Mouse (Mus musculus) embryonic facial prominence, embryonic 11.5 days (tissue): ENCODE measurements at regions not wholly inside any gene's neighbourhood (a gene's known extent, or its start where the extent isn't known, plus 50 kb on each side); places are given as distances from the start of the nearest gene placed in this dataset.

Source experiments
- ATAC-seq: fragments of 200-750 bp; cut with Nextera tagmentation; replicated peaks from 2 replicates; pipeline ENCODE4 v1.8.0; 2017; ENCODE audit warnings: low read depth; ENCODE audit not compliant: insufficient number of reproducible peaks, low FRiP score, low TSS enrichment
- DNase-seq: peaks from one replicate; pipeline ENCODE4 v3.0.0-alpha.2; 2015; ENCODE audit warnings: low spot score
- H3K27ac ChIP-seq: fragments of 300-500 bp; sonication (generic); replicated peaks from 2 replicates; pipeline ENCODE4 v1.5.1; 2014; ENCODE audit warnings: mild to moderate bottlenecking, low read depth, low read length, control low read depth
- H3K27me3 ChIP-seq: fragments of 300-500 bp; sonication (generic); 2 replicates; pipeline ENCODE4 v1.6.1; 2014; ENCODE audit warnings: mild to moderate bottlenecking, low read length, moderate library complexity, mixed read lengths; ENCODE audit not compliant: control insufficient read depth, insufficient read depth
- H3K36me3 ChIP-seq: fragments of 300-500 bp; sonication (generic); replicated peaks from 2 replicates; pipeline ENCODE4 v1.6.1; 2014; ENCODE audit warnings: low read depth, mild to moderate bottlenecking, low read length, moderate library complexity, mixed read lengths; ENCODE audit not compliant: control insufficient read depth, insufficient read depth
- H3K4me1 ChIP-seq: fragments of 300-500 bp; sonication (generic); 2 replicates; pipeline ENCODE4 v1.6.1; 2014; ENCODE audit warnings: low read length, mixed read lengths; ENCODE audit not compliant: control insufficient read depth, insufficient read depth
- H3K4me2 ChIP-seq: fragments of 300-500 bp; sonication (generic); 2 replicates; pipeline ENCODE4 v1.6.1; 2014; ENCODE audit warnings: low read depth, mild to moderate bottlenecking, control low read depth, low read length, moderate library complexity
- H3K4me3 ChIP-seq: fragments of 300-500 bp; sonication (generic); 2 replicates; pipeline ENCODE4 v1.5.1; 2014; ENCODE audit warnings: low read depth, low read length, control low read depth
- H3K9ac ChIP-seq: fragments of 300-500 bp; sonication (generic); replicated peaks from 2 replicates; pipeline ENCODE4 v1.6.1; 2014; ENCODE audit warnings: mild to moderate bottlenecking, control low read depth, low read length
- H3K9me3 ChIP-seq: fragments of 300-500 bp; sonication (generic); replicated peaks from 2 replicates; pipeline ENCODE4 v1.6.1; 2016; ENCODE audit warnings: mild to moderate bottlenecking, low read length, inconsistent platforms, mixed read lengths; ENCODE audit not compliant: control insufficient read depth
- WGBS: fragments of 180-500 bp; shearing (Covaris S2); extraction: QIAGEN DNeasy Blood & Tissue Kit; methylation state at CpG from one replicate; pipeline ENCODE4 v1.1.7; 2014; 5-methylcytosine and 5-hydroxymethylcytosine counted together

DNA sequence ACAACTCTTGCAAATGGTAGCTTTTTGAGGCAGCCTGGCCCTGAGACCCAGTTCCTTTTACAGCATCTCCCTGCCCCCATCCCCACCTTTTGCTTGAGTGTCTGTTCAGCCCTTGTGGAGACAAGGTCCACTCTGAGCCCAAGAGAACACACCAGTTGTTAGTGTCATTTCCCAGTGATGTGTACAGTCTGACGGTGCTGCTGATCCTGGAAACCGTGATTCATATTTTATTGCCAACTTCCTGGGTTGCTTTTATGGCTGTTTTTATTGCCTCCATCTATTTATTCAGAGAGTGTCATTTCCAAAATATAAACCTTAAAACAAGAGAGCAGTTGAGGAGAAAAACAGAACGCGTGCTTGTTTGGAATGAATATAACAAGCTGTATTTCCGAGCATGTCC, 309.6 kb upstream of the Isl1 start:
- Histone ChIP-seq H3K4me2 (no peak overlapping the region), H3K4me3 (no peak overlapping the region), H3K27me3 (no peaks in the 10 kb centered on the region), H3K4me1 (no peaks in the 10 kb centered on the region), H3K36me3 (no peaks in the 10 kb centered on the region), H3K9me3 (no peaks in the 10 kb centered on the region), H3K27ac (no peak overlapping the region), H3K9ac (no peak overlapping the region)
- ATAC-seq (no peak), DNase-seq (no peak)
- WGBS: 91% methylated on average over 5 of the region's 5 CpGs

- Histone ChIP-seq H3K36me3 (no peaks in the 10 kb centered on the region), H3K4me3 (no peak overlapping the region), H3K27me3 (no peaks in the 10 kb centered on the region), H3K9ac (no peak overlapping the region), H3K27ac (no peak overlapping the region), H3K9me3 (no peaks in the 10 kb centered on the region), H3K4me1 (no peaks in the 10 kb centered on the region), H3K4me2 (no peak overlapping the region)
- WGBS: 94% methylated on average over 4 of the region's 4 CpGs
- DNase-seq (no peak), ATAC-seq (no peak)
Measured at GRCm38 (mm10) chr13:116596346-116596745, 286.9 kb upstream of the Isl1 start.

GRCm38 (mm10) chr13:116595512-116595911, 286.0 kb upstream of the Isl1 start:
- Histone ChIP-seq H3K4me3 (no peak overlapping the region), H3K27me3 (no peaks in the 10 kb centered on the region), H3K27ac (no peak overlapping the region), H3K9me3 (no peaks in the 10 kb centered on the region), H3K36me3 (no peaks in the 10 kb centered on the region), H3K4me2 (no peak overlapping the region), H3K4me1 (no peaks in the 10 kb centered on the region), H3K9ac (no peak overlapping the region)
- no peak for DNase-seq
- WGBS: 94% methylated on average over 2 of the region's 2 CpGs
- ATAC-seq: no peak

GRCm38 (mm10) chr13:116575958-116576335, 266.5 kb upstream of the Isl1 start:
- no peaks in the 10 kb centered on the region for H3K27me3 ChIP-seq
- 0 out of 2 replicates have a peak, but pooled peaks have one; percentile 6 for ATAC-seq

GRCm38 (mm10) chr13:116575274-116575957, 265.9 kb upstream of the Isl1 start:
- H3K36me3 ChIP-seq: no peaks in the 10 kb centered on the region
- H3K9ac ChIP-seq: no peak overlapping the region
- H3K27me3 ChIP-seq: no peaks in the 10 kb centered on the region
- no peak overlapping the region for H3K4me3 ChIP-seq
- H3K27ac ChIP-seq: no peak overlapping the region
- H3K4me1 ChIP-seq: no peaks in the 10 kb centered on the region
- H3K4me2 ChIP-seq: no peak overlapping the region
- WGBS: 25% methylated on average over 11 of the region's 11 CpGs
- ATAC-seq: peak; percentile 81
- DNase-seq: peak; percentile 39
- H3K9me3 ChIP-seq: no peaks in the 10 kb centered on the region

More at GRCm38 (mm10) chr13:116575958-116576335, 266.5 kb upstream of the Isl1 start:
- no peak overlapping the region for H3K4me3 ChIP-seq
- no peak overlapping the region for H3K4me2 ChIP-seq
- no peak for DNase-seq
- no peaks in the 10 kb centered on the region for H3K36me3 ChIP-seq
- no peaks in the 10 kb centered on the region for H3K4me1 ChIP-seq
- H3K27ac ChIP-seq: no peak overlapping the region
- H3K9me3 ChIP-seq: no peaks in the 10 kb centered on the region
- no peak overlapping the region for H3K9ac ChIP-seq

DNA sequence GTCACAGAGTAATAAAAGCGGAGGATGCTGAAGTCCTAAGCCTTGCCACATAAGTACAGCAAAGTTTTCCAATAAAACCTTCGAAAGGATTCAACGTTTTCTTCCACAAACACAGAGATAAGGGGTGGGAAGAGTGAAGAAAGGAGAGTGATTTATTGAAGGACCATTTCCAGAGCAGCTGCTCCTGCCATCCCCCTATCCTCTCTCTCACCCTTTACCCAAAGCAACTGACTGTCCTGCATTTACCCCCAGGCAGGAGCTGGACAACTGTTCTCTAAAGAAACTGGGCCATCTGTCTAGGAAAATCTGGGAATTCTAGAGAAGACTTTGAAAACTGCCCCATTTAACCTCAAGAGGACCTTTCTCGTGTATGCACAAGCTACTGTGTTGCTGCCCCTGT, 245.6 kb upstream of the Isl1 start:
- WGBS: 59% methylated on average over 4 of the region's 4 CpGs
- no peak for ATAC-seq
- no peaks in the 10 kb centered on the region for H3K9me3 ChIP-seq

DNA sequence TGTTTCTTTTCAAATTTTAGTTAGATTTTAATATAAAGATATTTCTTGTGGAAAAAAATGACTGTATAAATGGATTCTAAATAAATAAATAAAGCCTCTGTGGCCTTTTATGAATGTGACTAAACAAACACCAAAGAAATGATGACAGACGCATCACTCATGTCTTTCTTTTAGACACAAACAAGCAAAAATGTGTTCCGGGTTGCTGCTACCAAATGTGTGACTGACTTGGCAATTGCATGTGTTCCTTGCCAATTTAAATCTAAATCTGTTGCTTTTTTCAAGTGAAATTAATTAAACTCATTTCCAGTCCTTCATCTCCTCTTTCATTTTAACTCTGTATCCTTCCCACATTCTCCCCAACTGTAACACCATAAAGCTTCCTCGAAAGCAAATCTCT, 225.7 kb upstream of the Isl1 start:
- DNase-seq: no peak
- H3K4me3 ChIP-seq: no peak overlapping the region

More for the DNA sequence above, 245.6 kb upstream of the Isl1 start:
- no peak for DNase-seq
- no peak overlapping the region for H3K4me3 ChIP-seq
- H3K4me1 ChIP-seq: no peaks in the 10 kb centered on the region
- H3K9ac ChIP-seq: no peak overlapping the region
- H3K27me3 ChIP-seq: no peaks in the 10 kb centered on the region
- H3K27ac ChIP-seq: no peak overlapping the region
- no peak overlapping the region for H3K4me2 ChIP-seq
- H3K36me3 ChIP-seq: no peaks in the 10 kb centered on the region

DNA sequence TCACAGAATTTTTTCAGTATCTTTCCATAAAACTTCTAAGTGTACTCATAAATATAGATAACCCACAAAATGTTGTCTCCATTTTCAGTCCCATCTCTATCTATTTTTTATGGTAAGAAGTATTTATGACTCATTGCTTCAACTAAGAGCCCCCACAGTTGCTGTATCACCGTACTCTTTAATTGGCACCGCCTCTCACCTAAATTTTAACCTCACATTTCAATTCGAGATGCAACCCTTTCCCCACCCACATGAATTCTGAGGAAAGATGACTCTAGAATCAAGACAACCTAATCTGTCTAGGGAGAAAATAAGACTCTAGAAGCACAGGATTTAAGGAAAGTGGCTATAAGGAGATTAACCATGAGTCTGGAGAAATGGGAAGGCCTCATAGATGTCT, 223.7 kb upstream of the Isl1 start:
- no peak overlapping the region for H3K4me2 ChIP-seq
- 85% methylated on average over 3 of the region's 3 CpGs for WGBS

More for the DNA sequence above, 225.7 kb upstream of the Isl1 start:
- H3K36me3 ChIP-seq: no peaks in the 10 kb centered on the region
- H3K4me2 ChIP-seq: no peak overlapping the region
- no peaks in the 10 kb centered on the region for H3K4me1 ChIP-seq
- 86% methylated on average over 3 of the region's 3 CpGs for WGBS
- H3K27ac ChIP-seq: no peak overlapping the region
- no peaks in the 10 kb centered on the region for H3K9me3 ChIP-seq
- H3K9ac ChIP-seq: no peak overlapping the region
- ATAC-seq: no peak
- H3K27me3 ChIP-seq: no peaks in the 10 kb centered on the region

More for the DNA sequence above, 223.7 kb upstream of the Isl1 start:
- Histone ChIP-seq H3K27ac (no peak overlapping the region), H3K4me1 (no peaks in the 10 kb centered on the region), H3K27me3 (no peaks in the 10 kb centered on the region), H3K9ac (no peak overlapping the region), H3K9me3 (no peaks in the 10 kb centered on the region), H3K4me3 (no peak overlapping the region), H3K36me3 (no peaks in the 10 kb centered on the region)
- DNase-seq (no peak), ATAC-seq (no peak)
